In the genomic region with DNA sequence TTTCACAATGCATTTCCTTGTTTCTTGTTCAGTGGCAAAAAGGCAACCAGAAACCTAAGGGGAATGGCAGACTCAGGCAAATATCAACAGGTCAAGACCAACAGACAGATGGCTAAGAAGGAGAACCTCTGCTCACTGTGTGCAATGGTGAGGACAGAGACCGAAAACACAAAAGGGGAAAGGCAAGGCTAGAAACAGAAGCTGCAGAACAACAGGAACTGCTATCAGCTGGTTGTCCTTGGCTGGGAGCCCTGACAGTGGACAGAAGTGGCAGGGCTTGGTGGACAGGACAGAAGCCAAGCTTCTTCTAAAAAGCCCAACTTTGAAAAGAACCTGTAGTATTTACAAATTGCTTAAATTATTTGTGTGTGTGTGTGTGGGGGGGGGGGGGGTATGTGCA, we compare ENCODE assay signal across 12 mouse cellular contexts. TPM values are rescaled to one million over a fixed set of nuclear protein-coding genes. Genes with fewer than 3 reads are reported as not detected.
DNase-seq lines count a peak whose midpoint lies in the region; ATAC-seq and TF ChIP-seq lines count a peak whose summit lies in the region.
"Had no signal": no experiment of that assay in that cellular context is flagged by ENCODE, and none has a peak within 500 bp of the region (broad histone marks: within the 10 kb centered on the region; RNA-seq: fewer than 3 reads in every experiment).

No protein-coding gene starts in this region.

- H3K36me3 ChIP-seq in heart, embryonic 15.5 days: peaks cover 32% of the 10 kb centered on the region
- H3K36me3 ChIP-seq in forebrain, embryonic 13.5 days (ENCODE audit: poor library complexity, severe bottlenecking): peaks cover 50% of the 10 kb centered on the region
- H3K36me3 ChIP-seq in intestine, postnatal 0 days (ENCODE audit: control insufficient read depth, insufficient read depth): peaks cover 22% of the 10 kb centered on the region

- H3K4me2 ChIP-seq in heart, embryonic 15.5 days: no peak overlapping the region
- no peak overlapping the region for H3K4me2 ChIP-seq in forebrain, embryonic 13.5 days
- no peak overlapping the region for H3K4me2 ChIP-seq in intestine, postnatal 0 days (replicated peaks; ENCODE audit: low read depth)
- H3K4me2 ChIP-seq: embryonic facial prominence, embryonic 12.5 days; hindbrain, embryonic 15.5 days; liver, embryonic 11.5 days had no signal

- H3K4me1 ChIP-seq in lung, adult 2 months (ENCODE audit: control insufficient read depth, insufficient read depth, low read length): peaks cover 2% of the 10 kb centered on the region; the same call in 1 of the 2 replicates
- H3K4me1 ChIP-seq in heart, embryonic 15.5 days (replicated peaks): no peaks in the 10 kb centered on the region
- H3K4me1 ChIP-seq in forebrain, embryonic 13.5 days: no peaks in the 10 kb centered on the region
- H3K4me1 ChIP-seq in intestine, postnatal 0 days (replicated peaks; ENCODE audit: control insufficient read depth, insufficient read depth, low read length): no peaks in the 10 kb centered on the region
- H3K4me1 ChIP-seq: embryonic facial prominence, embryonic 12.5 days; hindbrain, embryonic 15.5 days had no signal

- no peak overlapping the region for H3K9ac ChIP-seq in heart, embryonic 15.5 days
- H3K9ac ChIP-seq in forebrain, embryonic 13.5 days: no peak overlapping the region
- H3K9ac ChIP-seq in intestine, postnatal 0 days (ENCODE audit: low read depth, low read length): no peak overlapping the region
- H3K9ac ChIP-seq: embryonic facial prominence, embryonic 12.5 days; hindbrain, embryonic 15.5 days had no signal

- H3K9me3 ChIP-seq in heart, embryonic 15.5 days (replicated peaks): no peaks in the 10 kb centered on the region
- no peaks in the 10 kb centered on the region for H3K9me3 ChIP-seq in forebrain, embryonic 13.5 days (replicated peaks)
- no peaks in the 10 kb centered on the region for H3K9me3 ChIP-seq in intestine, postnatal 0 days (ENCODE audit: control insufficient read depth)
- H3K9me3 ChIP-seq: embryonic facial prominence, embryonic 12.5 days; hindbrain, embryonic 15.5 days had no signal

- no peak for TF ChIP-seq POLR2A in lung, adult 2 months (IDR thresholded peaks at IDR 0.05; ENCODE audit: borderline replicate concordance, extremely low read depth, low read depth, low read length)

- TF ChIP-seq CTCF in lung, adult 2 months (IDR thresholded peaks at IDR 0.05; ENCODE audit: insufficient read depth, low read length): no peak
- TF ChIP-seq CTCF in intestine, postnatal 0 days (IDR thresholded peaks at IDR 0.05; ENCODE audit: low read depth): no peak

- H3K27me3 ChIP-seq in heart, embryonic 15.5 days: no peaks in the 10 kb centered on the region
- H3K27me3 ChIP-seq in forebrain, embryonic 13.5 days: no peaks in the 10 kb centered on the region
- H3K27me3 ChIP-seq in intestine, postnatal 0 days (replicated peaks; ENCODE audit: control insufficient read depth, insufficient read depth, low read length): no peaks in the 10 kb centered on the region
- H3K27me3 ChIP-seq: embryonic facial prominence, embryonic 12.5 days; hindbrain, embryonic 15.5 days had no signal

- ATAC-seq in heart, embryonic 15.5 days (replicated peaks; ENCODE audit: insufficient number of reproducible peaks, insufficient read depth, low FRiP score, low read depth): no peak
- no peak for ATAC-seq in forebrain, embryonic 13.5 days
- ATAC-seq in intestine, postnatal 0 days: no peak

- WGBS in lung, adult 2 months: 31% methylated on average over 1 of the region's 1 CpGs
- WGBS in heart, embryonic 15.5 days: 39% methylated on average over 1 of the region's 1 CpGs
- 90% methylated on average over 1 of the region's 1 CpGs for WGBS in forebrain, embryonic 13.5 days
- 82% methylated on average over 1 of the region's 1 CpGs for WGBS in intestine, postnatal 0 days

- peak; percentile 21 to 23 for DNase-seq in cerebellum, postnatal 14 days
- DNase-seq in cerebellum, adult 8-10 months: no peak
- DNase-seq in lung, postnatal 14 days: peak; percentile 32
- DNase-seq in lung, adult 2 months: no peak
- peak; percentile 25 for DNase-seq in skeletal muscle tissue, adult 2 months (ENCODE audit: low read depth, low spot score)
- DNase-seq: midbrain, embryonic 14.5 days had no signal

- H3K4me3 ChIP-seq in lung, adult 2 months (replicated peaks; ENCODE audit: extremely low read depth, low read depth, low read length): no peak overlapping the region
- no peak overlapping the region for H3K4me3 ChIP-seq in heart, embryonic 15.5 days
- H3K4me3 ChIP-seq in forebrain, embryonic 13.5 days: no peak overlapping the region
- no peak overlapping the region for H3K4me3 ChIP-seq in intestine, postnatal 0 days (ENCODE audit: low read depth, low read length)
- H3K4me3 ChIP-seq: embryonic facial prominence, embryonic 12.5 days; hindbrain, embryonic 15.5 days had no signal

- 0 out of 2 replicates have a peak overlapping the region, but pooled peaks have one; percentile 39 for H3K27ac ChIP-seq in heart, embryonic 15.5 days
- H3K27ac ChIP-seq in forebrain, embryonic 13.5 days: no peak overlapping the region
- no peak overlapping the region for H3K27ac ChIP-seq in intestine, postnatal 0 days (ENCODE audit: low read depth, low read length)
- H3K27ac ChIP-seq: embryonic facial prominence, embryonic 12.5 days; hindbrain, embryonic 15.5 days had no signal

RNA-seq across cellular contexts. Expression of a gene that starts 36.6 kb away (rescaled TPM):
- 7.1 and 11.6 TPM in 2 replicates for polyA plus RNA-seq in lung, adult 2 months (2012; rRNA removed)
- 3.0 and 4.3 TPM in 2 replicates for polyA plus RNA-seq in heart, embryonic 15.5 days (2015; fragmentation: Nextera tagmentation; extraction: Ambion mirVana)
- 6.5 and 8.6 TPM in 2 replicates for polyA plus RNA-seq in forebrain, embryonic 13.5 days (2015; fragmentation: Nextera tagmentation; extraction: Ambion mirVana)
- polyA plus RNA-seq in intestine, postnatal 0 days (2015; fragmentation: Nextera tagmentation; extraction: Ambion mirVana): 597 and 634 TPM in 2 replicates

RNA-seq across cellular contexts. Expression of a gene that starts 55.9 kb away (rescaled TPM):
- 58.1 and 60.8 TPM in 2 replicates for polyA plus RNA-seq in lung, adult 2 months (2012; rRNA removed)
- polyA plus RNA-seq in heart, embryonic 15.5 days (2015; fragmentation: Nextera tagmentation; extraction: Ambion mirVana): 14.1 and 18.0 TPM in 2 replicates
- polyA plus RNA-seq in forebrain, embryonic 13.5 days (2015; fragmentation: Nextera tagmentation; extraction: Ambion mirVana): 6.9 and 8.0 TPM in 2 replicates
- 60.3 and 63.3 TPM in 2 replicates for polyA plus RNA-seq in intestine, postnatal 0 days (2015; fragmentation: Nextera tagmentation; extraction: Ambion mirVana)

Comparison
In these comparisons a context has a peak if more than half of its experiments do, and no peak if none do; other contexts are left out.
1. DNase-seq: peak in cerebellum, postnatal 14 days (2 of 2), lung, postnatal 14 days (single experiment) and skeletal muscle tissue, adult 2 months (single experiment); none in cerebellum, adult 8-10 months (single experiment) and lung, adult 2 months (single experiment).
2. RNA of a gene that starts 36.6 kb away (polyA plus RNA-seq): 597 to 634 TPM in intestine, postnatal 0 days; 7.1 to 11.6 TPM in lung, adult 2 months, 6.5 to 8.6 TPM in forebrain, embryonic 13.5 days and 3.0 to 4.3 TPM in heart, embryonic 15.5 days; every median in the first group is over 10 times any median in the second.